ENCODE assay signal across 22 mouse cellular contexts in genomic region chr14:16439385-16440126, GRCm38 (mm10).
DNase-seq lines count a peak whose midpoint lies in the region; ATAC-seq and TF ChIP-seq lines count a peak whose summit lies in the region.
"Had no signal": no experiment of that assay in that cellular context is flagged by ENCODE, and none has a peak within 500 bp of the region (broad histone marks: within the 10 kb centered on the region; RNA-seq: fewer than 3 reads in every experiment).

No protein-coding gene starts in this region.

- WGBS in forebrain, embryonic 14.5 days = 70% methylated on average over 6 of the region's 6 CpGs
- 80% methylated on average over 6 of the region's 6 CpGs for WGBS in forebrain, embryonic 11.5 days
- 30% methylated on average over 6 of the region's 6 CpGs for WGBS in kidney, postnatal 0 days
- WGBS in kidney, embryonic 15.5 days = 51% methylated on average over 6 of the region's 6 CpGs
- 27% methylated on average over 6 of the region's 6 CpGs for WGBS in limb, embryonic 13.5 days

- CTCF ChIA-PET in Patski (lab: Charles Lee) = interaction anchor here (0.9 to 2.3 kb wide), 5 partner anchors 15 to 115 kb away, joined by 3 to 7 read pairs (median 4); no protein-coding TSS in a partner anchor

- intact Hi-C loops in left cerebral cortex, postnatal 14 days (cut with DNase I) = loop anchor here (10.0 kb wide), 2 partner anchors 965 to 1745 kb away; no protein-coding TSS in a partner anchor

- in situ Hi-C loops in Patski (cut with MboI; ENCODE audit: low pct_unique_long_range_greater_than_20kb) = loop anchor here (5.0 to 10.0 kb wide), 4 partner anchors 78 to 615 kb away; no protein-coding TSS in a partner anchor

- no peak for DNase-seq in forebrain, embryonic 14.5 days (ENCODE audit: low spot score)
- no peak for DNase-seq in forebrain, embryonic 11.5 days (ENCODE audit: low spot score)
- DNase-seq in kidney, postnatal 0 days (ENCODE audit: low spot score) = peak; percentile 28
- peak; percentile 49 for DNase-seq in Patski (ENCODE audit: low read depth, low spot score)
- DNase-seq in frontal cortex, postnatal 36 days (ENCODE audit: low spot score in 2 of 2) = no peak
- no peak for DNase-seq in left cerebral cortex, postnatal 14 days (ENCODE audit: low spot score in 2 of 2)
- DNase-seq: adrenal gland, postnatal 36 days; cerebellum, adult 18-20 months; cerebellum, postnatal 25 days; gastrocnemius, postnatal 14 days; kidney, adult 11 months; kidney, postnatal 25 days; liver, embryonic 13.5 days; lung, embryonic 14.5 days; thymus, postnatal 14 days had no signal

- H3K36me3 ChIP-seq in forebrain, embryonic 14.5 days (ENCODE audit: control insufficient read depth, insufficient read depth, low read length) = peaks cover 13% of the 10 kb centered on the region; the same call in 1 of the 2 replicates
- H3K36me3 ChIP-seq in forebrain, embryonic 11.5 days (ENCODE audit: control insufficient read depth, insufficient read depth, low read length) = no peaks in the 10 kb centered on the region
- peaks cover 9% of the 10 kb centered on the region; the same call in 1 of the 2 replicates for H3K36me3 ChIP-seq in kidney, postnatal 0 days (ENCODE audit: insufficient read depth, low read length)
- H3K36me3 ChIP-seq in kidney, embryonic 15.5 days = peaks cover 64% of the 10 kb centered on the region
- peaks cover 25% of the 10 kb centered on the region for H3K36me3 ChIP-seq in limb, embryonic 13.5 days

- POLR2A ChIA-PET in Patski (lab: Charles Lee) = no interaction called here

- no peak overlapping the region for H3K9ac ChIP-seq in forebrain, embryonic 14.5 days (ENCODE audit: low read length)
- no peak overlapping the region for H3K9ac ChIP-seq in forebrain, embryonic 11.5 days (ENCODE audit: low read length)
- H3K9ac ChIP-seq in kidney, postnatal 0 days (ENCODE audit: low read depth, low read length) = no peak overlapping the region
- no peak overlapping the region for H3K9ac ChIP-seq in kidney, embryonic 15.5 days
- H3K9ac ChIP-seq in limb, embryonic 13.5 days = no peak overlapping the region
- H3K9ac ChIP-seq: heart, embryonic 15.5 days; liver, embryonic 13.5 days; lung, embryonic 14.5 days had no signal

- H3K4me2 ChIP-seq in forebrain, embryonic 14.5 days (ENCODE audit: low read length) = no peak overlapping the region
- no peak overlapping the region for H3K4me2 ChIP-seq in forebrain, embryonic 11.5 days (ENCODE audit: low read depth, low read length, severe bottlenecking)
- no peak overlapping the region for H3K4me2 ChIP-seq in kidney, postnatal 0 days (ENCODE audit: low read length)
- no peak overlapping the region for H3K4me2 ChIP-seq in kidney, embryonic 15.5 days
- no peak overlapping the region for H3K4me2 ChIP-seq in limb, embryonic 13.5 days (replicated peaks)
- H3K4me2 ChIP-seq: heart, embryonic 15.5 days; liver, embryonic 13.5 days; lung, embryonic 14.5 days had no signal

- no peaks in the 10 kb centered on the region for H3K9me3 ChIP-seq in forebrain, embryonic 14.5 days (replicated peaks; ENCODE audit: control insufficient read depth, low read length)
- no peaks in the 10 kb centered on the region for H3K9me3 ChIP-seq in forebrain, embryonic 11.5 days (ENCODE audit: control insufficient read depth, low read length)
- no peaks in the 10 kb centered on the region for H3K9me3 ChIP-seq in kidney, postnatal 0 days (replicated peaks; ENCODE audit: low read length)
- H3K9me3 ChIP-seq in kidney, embryonic 15.5 days (replicated peaks) = no peaks in the 10 kb centered on the region
- H3K9me3 ChIP-seq in limb, embryonic 13.5 days = no peaks in the 10 kb centered on the region
- H3K9me3 ChIP-seq: heart, embryonic 15.5 days; liver, embryonic 13.5 days; midbrain, embryonic 10.5 days had no signal

- H3K27ac ChIP-seq in forebrain, embryonic 14.5 days (ENCODE audit: low read depth, low read length) = no peak overlapping the region; the same call in 1 of the 2 replicates
- H3K27ac ChIP-seq in forebrain, embryonic 11.5 days (ENCODE audit: low read depth, low read length) = no peak overlapping the region
- no peak overlapping the region for H3K27ac ChIP-seq in kidney, postnatal 0 days
- no peak overlapping the region; the same call in 1 of the 2 replicates for H3K27ac ChIP-seq in kidney, embryonic 15.5 days
- H3K27ac ChIP-seq in limb, embryonic 13.5 days = no peak overlapping the region
- H3K27ac ChIP-seq: heart, embryonic 15.5 days; left cerebral cortex, adult 2 months; liver, embryonic 13.5 days; macrophage; midbrain, embryonic 10.5 days had no signal

- H3K4me1 ChIP-seq in forebrain, embryonic 14.5 days (ENCODE audit: control insufficient read depth, insufficient read depth, low read length) = no peaks in the 10 kb centered on the region
- H3K4me1 ChIP-seq in forebrain, embryonic 11.5 days (replicated peaks; ENCODE audit: control insufficient read depth, insufficient read depth, low read length) = no peaks in the 10 kb centered on the region
- H3K4me1 ChIP-seq in kidney, postnatal 0 days (replicated peaks; ENCODE audit: insufficient read depth, low read length) = no peaks in the 10 kb centered on the region
- H3K4me1 ChIP-seq in kidney, embryonic 15.5 days = 0 out of 2 replicates have a peak, but pooled peaks cover 6% of the 10 kb centered on the region
- peaks cover 10% of the 10 kb centered on the region for H3K4me1 ChIP-seq in limb, embryonic 13.5 days
- H3K4me1 ChIP-seq: liver, embryonic 13.5 days; midbrain, embryonic 10.5 days had no signal

- ATAC-seq in forebrain, embryonic 14.5 days = peak; percentile 24; the same call in 1 of the 2 replicates
- no peak for ATAC-seq in forebrain, embryonic 11.5 days (replicated peaks; ENCODE audit: low FRiP score)
- no peak for ATAC-seq in kidney, postnatal 0 days (replicated peaks; ENCODE audit: low FRiP score, low read depth)
- ATAC-seq in kidney, embryonic 15.5 days (replicated peaks; ENCODE audit: low FRiP score) = no peak
- ATAC-seq in Patski = peak; percentile 80
- peak; percentile 33; the same call in 1 of the 2 replicates for ATAC-seq in limb, embryonic 13.5 days (ENCODE audit: low FRiP score, low read depth)

- H3K27me3 ChIP-seq in forebrain, embryonic 14.5 days (replicated peaks; ENCODE audit: control insufficient read depth, insufficient read depth, low read length) = no peaks in the 10 kb centered on the region
- no peaks in the 10 kb centered on the region for H3K27me3 ChIP-seq in forebrain, embryonic 11.5 days (ENCODE audit: control insufficient read depth, insufficient read depth, low read length)
- H3K27me3 ChIP-seq in kidney, postnatal 0 days (ENCODE audit: insufficient read depth, low read length) = no peaks in the 10 kb centered on the region
- no peaks in the 10 kb centered on the region for H3K27me3 ChIP-seq in kidney, embryonic 15.5 days
- H3K27me3 ChIP-seq in Patski = no peaks in the 10 kb centered on the region
- no peaks in the 10 kb centered on the region for H3K27me3 ChIP-seq in limb, embryonic 13.5 days
- H3K27me3 ChIP-seq: CH12.LX; heart, embryonic 15.5 days; liver, embryonic 13.5 days had no signal

- TF ChIP-seq CTCF in kidney, postnatal 0 days (IDR thresholded peaks at IDR 0.05; ENCODE audit: low read depth) = no peak
- no peak for TF ChIP-seq CTCF in Patski (IDR thresholded peaks at IDR 0.05)

- no peak overlapping the region for H3K4me3 ChIP-seq in forebrain, embryonic 14.5 days (ENCODE audit: low read depth, low read length)
- no peak overlapping the region for H3K4me3 ChIP-seq in forebrain, embryonic 11.5 days (ENCODE audit: low read depth, low read length)
- H3K4me3 ChIP-seq in kidney, postnatal 0 days (replicated peaks; ENCODE audit: low read depth, low read length) = no peak overlapping the region
- H3K4me3 ChIP-seq in kidney, embryonic 15.5 days (replicated peaks) = no peak overlapping the region
- no peak overlapping the region for H3K4me3 ChIP-seq in limb, embryonic 13.5 days
- H3K4me3 ChIP-seq: heart, embryonic 15.5 days; left cerebral cortex, adult 2 months; liver, embryonic 13.5 days; midbrain, embryonic 10.5 days had no signal

Comparison
In these comparisons a context has a peak if more than half of its experiments do, and no peak if none do; other contexts are left out.
1. ATAC-seq: peak in forebrain, embryonic 14.5 days (single experiment), Patski (single experiment) and limb, embryonic 13.5 days (single experiment); none in forebrain, embryonic 11.5 days (single experiment), kidney, postnatal 0 days (single experiment) and kidney, embryonic 15.5 days (single experiment).
2. DNase-seq: peak in kidney, postnatal 0 days (single experiment) and Patski (single experiment); none in forebrain, embryonic 14.5 days (single experiment), forebrain, embryonic 11.5 days (single experiment), frontal cortex, postnatal 36 days (0 of 2) and left cerebral cortex, postnatal 14 days (0 of 2).